ENCODE assay signal across 10 mouse cellular contexts in the genomic region with DNA sequence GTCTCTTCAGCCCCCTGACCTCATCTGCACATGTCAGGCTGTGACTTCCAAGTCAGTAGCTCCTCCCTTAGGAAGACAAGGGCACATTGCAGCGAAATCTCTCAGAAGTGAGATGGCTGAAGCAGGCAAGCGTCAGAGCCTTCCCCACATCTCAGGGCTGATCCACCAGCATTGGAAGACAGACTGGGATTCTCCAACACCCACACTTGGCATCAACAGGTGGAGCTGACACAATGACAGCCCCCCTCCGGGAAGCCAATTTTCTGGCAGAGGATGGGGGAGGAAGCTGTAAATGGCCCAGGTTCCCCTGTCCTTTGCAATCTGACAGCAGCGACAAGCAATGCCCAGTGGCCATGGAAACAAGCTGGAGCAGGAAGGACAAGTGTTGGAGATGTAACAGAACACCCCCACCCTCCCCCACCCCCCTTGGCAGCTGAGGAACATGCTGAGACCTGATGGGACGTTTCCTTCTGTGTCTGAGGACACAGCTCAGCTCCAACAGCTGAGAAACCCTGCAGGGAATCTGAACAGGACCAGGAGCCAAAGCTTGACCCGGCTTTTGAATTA. TPM values are rescaled to one million over a fixed set of nuclear protein-coding genes. Genes with fewer than 3 reads are reported as not detected.
DNase-seq lines count a peak whose midpoint lies in the region; ATAC-seq and TF ChIP-seq lines count a peak whose summit lies in the region.
"Had no signal": no experiment of that assay in that cellular context is flagged by ENCODE, and none has a peak within 500 bp of the region (broad histone marks: within the 10 kb centered on the region; RNA-seq: fewer than 3 reads in every experiment).

No protein-coding gene starts in this region.

- H3K27ac ChIP-seq in forebrain, embryonic 11.5 days (ENCODE audit: low read depth, low read length): no peak overlapping the region
- H3K27ac ChIP-seq in forebrain, embryonic 10.5 days: no peak overlapping the region
- H3K27ac ChIP-seq in lung, embryonic 14.5 days (ENCODE audit: low read depth): no peak overlapping the region

- H3K4me1 ChIP-seq in forebrain, embryonic 11.5 days (replicated peaks; ENCODE audit: control insufficient read depth, insufficient read depth, low read length): no peaks in the 10 kb centered on the region
- peaks cover 15% of the 10 kb centered on the region for H3K4me1 ChIP-seq in forebrain, embryonic 10.5 days
- no peaks in the 10 kb centered on the region for H3K4me1 ChIP-seq in lung, embryonic 14.5 days (ENCODE audit: insufficient read depth)

- H3K9me3 ChIP-seq in forebrain, embryonic 11.5 days (ENCODE audit: control insufficient read depth, low read length): no peaks in the 10 kb centered on the region
- peaks cover 2% of the 10 kb centered on the region; the same call in 1 of the 2 replicates for H3K9me3 ChIP-seq in forebrain, embryonic 10.5 days
- no peaks in the 10 kb centered on the region for H3K9me3 ChIP-seq in lung, embryonic 14.5 days (ENCODE audit: low read depth, low read length)

- H3K27me3 ChIP-seq in forebrain, embryonic 11.5 days (ENCODE audit: control insufficient read depth, insufficient read depth, low read length): no peaks in the 10 kb centered on the region
- H3K27me3 ChIP-seq in forebrain, embryonic 10.5 days (ENCODE audit: poor library complexity, severe bottlenecking): no peaks in the 10 kb centered on the region
- H3K27me3 ChIP-seq in lung, embryonic 14.5 days (ENCODE audit: insufficient read depth, low read length): no peaks in the 10 kb centered on the region

- H3K4me3 ChIP-seq in forebrain, embryonic 11.5 days (ENCODE audit: low read depth, low read length): no peak overlapping the region
- no peak overlapping the region for H3K4me3 ChIP-seq in forebrain, embryonic 10.5 days
- H3K4me3 ChIP-seq in lung, embryonic 14.5 days (ENCODE audit: low read depth, low read length): no peak overlapping the region

- H3K4me2 ChIP-seq in forebrain, embryonic 11.5 days (ENCODE audit: low read depth, low read length, severe bottlenecking): no peak overlapping the region
- no peak overlapping the region for H3K4me2 ChIP-seq in lung, embryonic 14.5 days

- H3K9ac ChIP-seq in forebrain, embryonic 11.5 days (ENCODE audit: low read length): no peak overlapping the region
- no peak overlapping the region for H3K9ac ChIP-seq in lung, embryonic 14.5 days

- no peak for TF ChIP-seq CTCF in lung, embryonic 14.5 days (IDR thresholded peaks at IDR 0.05; ENCODE audit: low read depth)

- ATAC-seq in forebrain, embryonic 11.5 days (replicated peaks; ENCODE audit: low FRiP score): no peak
- ATAC-seq in lung, embryonic 14.5 days (ENCODE audit: insufficient read depth): peak; percentile 36; the same call in 1 of the 2 replicates

- 41% methylated on average over 6 of the region's 6 CpGs for WGBS in forebrain, embryonic 11.5 days
- WGBS in forebrain, embryonic 10.5 days: 42% methylated on average over 6 of the region's 6 CpGs
- 17% methylated on average over 6 of the region's 6 CpGs for WGBS in lung, embryonic 14.5 days

- peak; percentile 53 for DNase-seq in forebrain, embryonic 11.5 days (ENCODE audit: low spot score)
- no peak for DNase-seq in forebrain, embryonic 10.5 days (ENCODE audit: extremely low spot score, low spot score)
- peak; percentile 36 for DNase-seq in lung, embryonic 14.5 days
- DNase-seq in lung, postnatal 36 days: no peak
- DNase-seq in gastrocnemius, postnatal 25 days: peak; percentile 21
- DNase-seq in right cerebral cortex, adult 2 months (ENCODE audit: low spot score in 2 of 2): peak; percentile 74
- DNase-seq in thymus, postnatal 4 days: no peak
- no peak for DNase-seq in kidney, postnatal 36 days
- DNase-seq: cerebellum, postnatal 36 days had no signal

- no peaks in the 10 kb centered on the region for H3K36me3 ChIP-seq in forebrain, embryonic 11.5 days (ENCODE audit: control insufficient read depth, insufficient read depth, low read length)
- no peaks in the 10 kb centered on the region for H3K36me3 ChIP-seq in forebrain, embryonic 10.5 days (replicated peaks)
- H3K36me3 ChIP-seq in lung, embryonic 14.5 days (ENCODE audit: insufficient read depth): no peaks in the 10 kb centered on the region

RNA-seq across cellular contexts. Expression of gene Lyzl4, which starts 41.0 kb away (rescaled TPM):
- not detected in 2 replicates for polyA plus RNA-seq in forebrain, embryonic 11.5 days (2014; fragmentation: Nextera tagmentation; extraction: Ambion mirVana)
- polyA plus RNA-seq in forebrain, embryonic 10.5 days (2016; fragmentation: Nextera tagmentation; extraction: Ambion mirVana): not detected in 2 replicates
- polyA plus RNA-seq in lung, embryonic 14.5 days (2014; fragmentation: Nextera tagmentation; extraction: Ambion mirVana): not detected in 2 replicates
- not detected for total RNA-seq in gastrocnemius, postnatal 25 days (2021)
- total RNA-seq: neutrophil, adult 5-6 weeks had no signal

RNA-seq across cellular contexts. Expression of gene Vipr1, which starts 41.6 kb away (rescaled TPM):
- 0.59 and 0.76 TPM in 2 replicates for polyA plus RNA-seq in forebrain, embryonic 11.5 days (2014; fragmentation: Nextera tagmentation; extraction: Ambion mirVana)
- polyA plus RNA-seq in forebrain, embryonic 10.5 days (2016; fragmentation: Nextera tagmentation; extraction: Ambion mirVana): 0.27 and 0.33 TPM in 2 replicates
- 0.47 and 0.54 TPM in 2 replicates for polyA plus RNA-seq in lung, embryonic 14.5 days (2014; fragmentation: Nextera tagmentation; extraction: Ambion mirVana)
- 1 to 10 TPM; 2.5 to 2.6 TPM for total RNA-seq in gastrocnemius, postnatal 25 days (2021)

Comparison
In these comparisons a context has a peak if more than half of its experiments do, and no peak if none do; other contexts are left out.
1. DNase-seq: peak in forebrain, embryonic 11.5 days (single experiment), lung, embryonic 14.5 days (single experiment), gastrocnemius, postnatal 25 days (single experiment) and right cerebral cortex, adult 2 months (2 of 2); none in forebrain, embryonic 10.5 days (single experiment), lung, postnatal 36 days (single experiment), thymus, postnatal 4 days (single experiment) and kidney, postnatal 36 days (0 of 2).